Mouse (Mus musculus) heart, embryonic 15.5 days (tissue): ENCODE results near the gene Gm21970. TPM values are rescaled to one million over a fixed set of nuclear protein-coding genes. Genes with fewer than 3 reads are reported as not detected.
"Not testable (repeated sequence)": the region's sequence is repeated elsewhere in the genome, so short reads cannot be mapped to it uniquely, and the experiment has no call there.

Experiments used
- ATAC-seq: fragments of 200-750 bp; cut with Nextera tagmentation; replicated peaks from 2 replicates; pipeline ENCODE4 v1.8.0; 2017; ENCODE audit warnings: low read depth, moderate TSS enrichment; ENCODE audit not compliant: insufficient number of reproducible peaks, insufficient read depth, low FRiP score
- H3K27ac ChIP-seq: fragments of 300-500 bp; sonication (generic); 2 replicates; pipeline ENCODE4 v1.5.1; 2015; ENCODE audit warnings: mild to moderate bottlenecking, inconsistent platforms
- H3K27me3 ChIP-seq: fragments of 300-500 bp; sonication (generic); 2 replicates; pipeline ENCODE4 v1.6.1; 2015; ENCODE audit warnings: inconsistent platforms
- H3K36me3 ChIP-seq: fragments of 300-500 bp; sonication (generic); 2 replicates; pipeline ENCODE4 v1.6.1; 2015; ENCODE audit warnings: mild to moderate bottlenecking, inconsistent platforms
- H3K4me1 ChIP-seq: fragments of 300-500 bp; sonication (generic); replicated peaks from 2 replicates; pipeline ENCODE4 v1.6.1; 2015; ENCODE audit warnings: inconsistent platforms
- H3K4me2 ChIP-seq: fragments of 300-500 bp; sonication (generic); 2 replicates; pipeline ENCODE4 v1.6.1; 2015; ENCODE audit warnings: inconsistent platforms, mild to moderate bottlenecking, moderate library complexity
- H3K4me3 ChIP-seq: fragments of 300-500 bp; sonication (generic); 2 replicates; pipeline ENCODE4 v1.5.1; 2015; ENCODE audit warnings: mild to moderate bottlenecking, inconsistent platforms
- H3K9ac ChIP-seq: fragments of 300-500 bp; sonication (generic); 2 replicates; pipeline ENCODE4 v1.6.1; 2015; ENCODE audit warnings: mild to moderate bottlenecking, inconsistent platforms
- H3K9me3 ChIP-seq: fragments of 300-500 bp; sonication (generic); replicated peaks from 2 replicates; pipeline ENCODE4 v1.6.1; 2016; ENCODE audit warnings: inconsistent platforms
- WGBS: fragments of 180-500 bp; shearing (Covaris S2); methylation state at CpG from one replicate; pipeline ENCODE4 v1.1.7; 2015; ENCODE audit warnings: mixed read lengths; 5-methylcytosine and 5-hydroxymethylcytosine counted together
- polyA plus RNA-seq: library from polyadenylated mRNA; unstranded; fragments of >200 nt; fragmentation: Nextera tagmentation; extraction: Ambion mirVana; gene quantifications from 2 replicates; pipeline ENCODE4 v1.2.1, GENCODE M21; 2015

Gm21970 gene
- polyA plus RNA-seq, 1 experiment from 2014 or later, result not detected

DNA sequence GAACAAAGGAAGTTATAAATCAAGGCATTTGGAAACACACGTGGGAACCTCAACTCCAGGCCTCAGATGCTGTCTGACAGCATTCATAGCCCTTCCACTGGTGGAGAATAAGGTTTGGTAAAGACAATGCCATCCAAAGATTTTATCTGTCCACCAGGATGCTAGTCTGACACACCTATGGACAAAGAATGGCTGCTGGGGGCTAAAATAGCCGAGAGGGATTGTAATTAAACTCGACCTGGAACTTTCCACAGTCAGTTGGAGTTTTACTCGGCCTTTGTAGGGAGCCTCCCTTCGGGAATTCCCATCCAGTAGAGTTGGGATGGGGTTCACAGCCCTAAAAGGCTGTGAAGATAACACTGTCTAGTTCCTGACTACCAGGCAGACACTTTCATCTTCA lies 35.9 kb downstream of the Gm21970 start:
- Histone ChIP-seq H3K4me2 (no peak overlapping the region), H3K4me1 (no peaks in the 10 kb centered on the region), H3K9ac (no peak overlapping the region), H3K4me3 (no peak overlapping the region), H3K27ac (no peak overlapping the region), H3K36me3 (peaks cover 38% of the 10 kb centered on the region), H3K9me3 (no peaks in the 10 kb centered on the region), H3K27me3 (no peaks in the 10 kb centered on the region)
- WGBS, result 65% methylated on average over 5 of the region's 5 CpGs
- no peak for ATAC-seq

DNA sequence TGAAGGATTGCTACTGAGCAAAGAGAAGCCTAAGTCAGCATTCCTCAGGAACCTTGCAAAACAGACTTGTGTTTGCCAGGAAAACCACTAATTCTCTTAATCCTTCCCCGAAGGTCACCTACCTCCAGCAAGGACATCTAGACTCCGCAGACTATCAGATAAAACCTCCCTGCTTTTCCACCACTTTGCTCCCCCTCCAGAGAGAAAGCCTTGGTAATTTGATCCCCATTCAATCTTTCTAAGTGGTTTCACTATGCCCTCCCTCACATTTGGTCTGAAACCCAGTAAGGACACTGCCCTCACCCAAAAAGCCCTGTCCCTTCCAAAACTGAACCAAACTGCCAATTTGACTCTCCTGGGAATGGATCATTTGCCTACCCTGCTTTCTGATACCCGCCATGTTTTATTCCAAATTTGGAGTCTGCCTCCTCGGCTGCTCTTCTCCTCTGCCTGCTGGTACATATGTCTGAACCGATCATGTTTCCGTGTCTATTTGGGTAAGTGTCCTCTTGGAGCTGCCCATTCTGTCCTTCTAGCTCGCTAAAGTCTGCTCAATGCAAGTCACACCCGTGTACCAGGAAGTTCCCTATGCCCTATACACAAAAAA lies 36.8 kb downstream of the Gm21970 start:
- WGBS, result 71% methylated on average over 8 of the region's 8 CpGs
- Histone ChIP-seq H3K4me1 (peaks cover 6% of the 10 kb centered on the region; the same call in 1 of the 2 replicates), H3K4me3 (no peak overlapping the region), H3K9ac (no peak overlapping the region), H3K27ac (no peak overlapping the region), H3K9me3 (no peaks in the 10 kb centered on the region), H3K4me2 (no peak overlapping the region), H3K36me3 (peaks cover 31% of the 10 kb centered on the region), H3K27me3 (no peaks in the 10 kb centered on the region)
- ATAC-seq, result no peak

DNA sequence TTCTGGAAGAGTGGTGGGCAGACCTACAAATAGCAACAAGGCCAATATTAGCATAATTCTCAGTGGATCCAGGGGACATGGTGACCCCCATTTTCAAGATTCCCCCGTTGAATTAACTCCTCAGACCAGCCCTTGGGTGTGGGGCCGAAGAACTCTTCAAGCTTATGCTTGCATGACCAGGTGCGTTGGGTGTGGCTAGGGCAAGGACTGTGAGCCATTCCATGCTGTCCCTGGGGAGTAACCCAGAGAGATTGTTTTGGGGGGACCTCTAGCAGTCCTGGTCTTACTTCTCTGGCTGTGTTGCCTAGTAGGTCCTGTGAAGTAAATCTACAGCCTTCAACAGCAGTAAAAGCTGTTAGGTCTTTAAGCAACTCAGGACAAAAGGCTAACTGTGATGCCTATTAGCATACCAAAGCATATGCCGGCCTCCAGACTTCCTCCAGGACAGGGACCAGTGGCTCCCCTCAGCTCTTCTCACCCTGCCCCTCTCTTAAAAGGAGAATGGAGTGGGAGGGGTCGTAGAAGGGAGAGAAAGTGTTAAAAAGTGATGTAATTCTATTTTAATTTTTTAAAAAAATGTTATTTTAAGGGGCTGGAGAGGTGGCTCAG lies 41.3 kb downstream of the Gm21970 start:
- Histone ChIP-seq H3K4me2 (no peak overlapping the region), H3K9me3 (no peaks in the 10 kb centered on the region), H3K9ac (no peak overlapping the region), H3K27ac (no peak overlapping the region), H3K27me3 (no peaks in the 10 kb centered on the region), H3K4me1 (peaks cover 10% of the 10 kb centered on the region), H3K36me3 (no peaks in the 10 kb centered on the region), H3K4me3 (no peak overlapping the region)
- ATAC-seq, result no peak
- 55% methylated on average over 5 of the region's 5 CpGs for WGBS

DNA sequence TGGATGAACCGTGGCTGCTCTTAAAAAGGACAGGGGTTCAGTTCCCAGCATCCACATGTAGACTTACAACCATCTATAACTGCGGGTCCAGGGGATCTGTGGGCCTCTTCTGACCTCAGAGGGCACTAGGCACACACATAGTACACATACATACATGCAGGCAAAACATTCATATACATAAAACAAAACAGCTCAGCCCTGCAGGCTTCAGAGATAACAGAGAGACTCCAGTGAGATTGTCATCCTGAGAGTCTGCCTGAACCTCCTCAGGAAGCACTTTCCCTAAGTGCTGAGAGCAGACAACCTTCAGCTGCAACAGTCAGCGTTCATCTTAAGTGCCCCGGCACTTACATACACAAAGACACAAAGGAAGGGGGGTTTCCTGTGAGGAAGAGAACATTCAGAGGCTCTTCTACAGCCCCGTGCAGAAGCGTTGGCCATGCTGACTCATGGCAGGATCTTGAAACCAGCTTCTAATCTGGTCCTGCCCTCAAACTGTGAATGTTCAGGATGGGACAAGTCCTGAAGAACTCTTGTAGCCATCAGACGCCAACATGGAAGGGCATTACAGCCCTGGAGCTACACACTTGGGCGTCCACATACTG lies 41.9 kb downstream of the Gm21970 start:
- H3K9me3 ChIP-seq, result no peaks in the 10 kb centered on the region
- no peaks in the 10 kb centered on the region for H3K27me3 ChIP-seq
- peaks cover 10% of the 10 kb centered on the region for H3K4me1 ChIP-seq
- no peak overlapping the region for H3K4me3 ChIP-seq
- no peak overlapping the region for H3K27ac ChIP-seq
- H3K36me3 ChIP-seq, result no peaks in the 10 kb centered on the region
- H3K9ac ChIP-seq, result no peak overlapping the region
- ATAC-seq, result peak; percentile 35; the same call in 1 of the 2 replicates
- WGBS, result 35% methylated on average over 8 of the region's 8 CpGs
- H3K4me2 ChIP-seq, result no peak overlapping the region

DNA sequence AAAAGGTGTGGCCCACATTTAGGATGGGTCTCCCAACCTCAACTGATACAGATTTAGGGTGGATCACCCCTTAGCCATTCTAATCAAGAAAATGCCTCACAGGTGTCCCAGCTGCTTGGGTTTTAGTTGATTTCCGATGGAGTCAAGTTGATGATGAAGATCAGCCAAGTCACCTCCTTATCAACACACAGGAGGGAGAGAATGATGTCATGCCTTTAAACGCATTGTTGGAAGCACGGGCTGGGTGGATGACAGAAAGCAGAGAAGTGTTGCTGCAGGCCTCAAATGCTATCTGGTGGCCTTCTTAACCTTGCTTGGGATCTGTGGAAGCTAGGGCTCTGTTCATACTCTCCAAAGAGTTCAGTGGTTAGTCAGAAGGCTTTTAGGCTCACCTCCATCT lies 42.6 kb downstream of the Gm21970 start:
- H3K9me3 ChIP-seq, result no peaks in the 10 kb centered on the region
- no peak overlapping the region for H3K9ac ChIP-seq
- no peaks in the 10 kb centered on the region for H3K36me3 ChIP-seq
- WGBS, result 44% methylated on average over 3 of the region's 3 CpGs
- H3K4me3 ChIP-seq, result no peak overlapping the region
- H3K27ac ChIP-seq, result no peak overlapping the region
- H3K4me1 ChIP-seq, result peaks cover 10% of the 10 kb centered on the region
- H3K4me2 ChIP-seq, result no peak overlapping the region
- no peaks in the 10 kb centered on the region for H3K27me3 ChIP-seq
- no peak for ATAC-seq

DNA sequence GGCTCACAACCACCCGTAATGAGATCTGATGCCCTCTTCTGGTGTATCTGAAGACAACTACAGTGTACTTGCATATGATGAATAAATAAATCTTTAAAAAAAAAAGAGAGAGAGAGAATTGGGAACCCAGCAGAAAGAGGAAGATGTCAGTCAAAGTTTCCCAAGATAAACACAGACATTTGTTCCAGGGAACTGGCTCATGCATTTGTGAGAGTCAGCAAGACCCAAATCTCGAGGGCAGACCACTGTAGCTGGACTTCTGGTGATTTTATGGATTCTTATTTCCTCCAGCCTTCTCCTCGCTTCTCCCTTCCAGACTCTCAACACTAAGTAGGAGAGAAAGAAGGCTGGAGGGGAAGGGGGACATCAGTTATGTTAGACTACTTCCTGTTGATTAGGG lies 46.6 kb downstream of the Gm21970 start:
- H3K4me1 ChIP-seq, result peaks cover 19% of the 10 kb centered on the region
- H3K9me3 ChIP-seq, result no peaks in the 10 kb centered on the region
- H3K27ac ChIP-seq, result no peak overlapping the region
- 78% methylated on average over 3 of the region's 3 CpGs for WGBS
- no peaks in the 10 kb centered on the region for H3K27me3 ChIP-seq
- no peak for ATAC-seq
- no peak overlapping the region for H3K4me2 ChIP-seq
- no peaks in the 10 kb centered on the region for H3K36me3 ChIP-seq
- no peak overlapping the region for H3K4me3 ChIP-seq
- H3K9ac ChIP-seq, result no peak overlapping the region

DNA sequence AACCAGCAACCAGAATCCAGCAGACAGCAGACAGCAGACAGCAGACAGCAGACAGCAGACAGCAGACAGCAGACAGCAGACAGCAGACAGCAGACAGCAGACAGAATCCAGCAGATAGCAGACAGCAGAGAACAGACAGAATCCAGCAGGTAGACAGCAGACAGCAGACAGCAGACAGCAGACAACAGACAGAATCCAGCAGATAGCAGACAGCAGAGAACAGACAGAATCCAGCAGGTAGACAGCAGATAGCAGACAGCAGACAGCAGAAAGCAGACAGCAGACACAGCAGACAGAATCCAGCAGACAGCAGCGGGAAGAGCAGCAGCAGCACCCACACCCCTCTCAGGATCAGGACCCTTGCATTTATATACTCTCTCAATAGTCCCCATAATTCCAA lies 47.1 kb downstream of the Gm21970 start:
- 71% methylated on average over 1 of the region's 1 CpGs for WGBS
- peaks cover 16% of the 10 kb centered on the region for H3K4me1 ChIP-seq
- not testable (repeated sequence) for H3K9me3 ChIP-seq, H3K4me2 ChIP-seq, ATAC-seq, H3K9ac ChIP-seq, H3K4me3 ChIP-seq, H3K27ac ChIP-seq, H3K36me3 ChIP-seq, H3K27me3 ChIP-seq

DNA sequence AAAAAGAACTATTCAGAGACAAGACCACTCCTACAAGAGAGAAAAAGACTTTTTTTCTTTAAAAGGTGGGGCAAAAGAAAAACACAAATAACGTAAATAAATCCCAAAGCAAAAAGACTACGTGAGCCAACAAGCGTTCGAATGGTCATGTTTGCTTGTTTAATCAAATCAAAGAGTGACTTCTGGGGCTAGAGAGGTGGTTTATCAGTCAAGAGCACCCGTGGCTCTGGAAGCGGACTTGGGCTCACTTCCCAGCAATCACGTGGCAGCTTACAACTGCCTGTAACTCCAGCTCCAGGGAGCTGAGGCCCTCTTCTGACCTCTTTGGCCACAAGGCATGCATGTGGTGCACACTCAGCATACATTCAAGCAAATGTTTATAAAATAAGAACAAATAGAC lies 49.8 kb downstream of the Gm21970 start:
- Histone ChIP-seq H3K4me2 (no peak overlapping the region), H3K4me1 (peaks cover 13% of the 10 kb centered on the region), H3K4me3 (no peak overlapping the region), H3K9ac (no peak overlapping the region), H3K27me3 (no peaks in the 10 kb centered on the region), H3K27ac (peak overlapping the region; percentile 38), H3K36me3 (no peaks in the 10 kb centered on the region), H3K9me3 (no peaks in the 10 kb centered on the region)
- ATAC-seq, result peak; percentile 88
- WGBS, result 24% methylated on average over 7 of the region's 7 CpGs

DNA sequence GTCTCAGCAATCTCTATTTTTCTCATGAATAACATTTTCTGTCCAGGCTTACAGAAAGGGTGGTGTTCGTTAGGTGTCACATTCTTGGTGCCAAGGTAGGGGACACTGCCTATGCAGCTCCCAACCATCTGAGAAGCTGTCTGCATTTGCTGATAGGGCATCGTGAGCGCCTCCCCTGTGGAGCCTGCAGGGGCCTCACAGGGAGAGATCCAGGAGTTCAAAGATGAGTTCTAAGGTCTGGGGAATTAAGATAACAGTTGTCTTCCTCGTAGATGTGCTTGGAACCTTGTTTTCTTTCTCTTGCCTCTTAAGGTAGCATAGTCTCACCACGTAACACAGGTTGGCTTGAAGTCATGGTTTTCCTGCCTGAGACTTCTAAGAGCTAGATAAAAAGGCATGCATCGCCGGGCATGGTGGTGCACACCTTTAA lies 50.3 kb downstream of the Gm21970 start:
- Histone ChIP-seq H3K27ac (peak overlapping the region; percentile 38; the same call in 1 of the 2 replicates), H3K36me3 (no peaks in the 10 kb centered on the region), H3K9ac (no peak overlapping the region), H3K4me2 (no peak overlapping the region), H3K4me1 (peaks cover 14% of the 10 kb centered on the region), H3K27me3 (no peaks in the 10 kb centered on the region), H3K9me3 (no peaks in the 10 kb centered on the region), H3K4me3 (no peak overlapping the region)
- no peak; the same call in 1 of the 2 replicates for ATAC-seq
- 61% methylated on average over 7 of the region's 7 CpGs for WGBS

DNA sequence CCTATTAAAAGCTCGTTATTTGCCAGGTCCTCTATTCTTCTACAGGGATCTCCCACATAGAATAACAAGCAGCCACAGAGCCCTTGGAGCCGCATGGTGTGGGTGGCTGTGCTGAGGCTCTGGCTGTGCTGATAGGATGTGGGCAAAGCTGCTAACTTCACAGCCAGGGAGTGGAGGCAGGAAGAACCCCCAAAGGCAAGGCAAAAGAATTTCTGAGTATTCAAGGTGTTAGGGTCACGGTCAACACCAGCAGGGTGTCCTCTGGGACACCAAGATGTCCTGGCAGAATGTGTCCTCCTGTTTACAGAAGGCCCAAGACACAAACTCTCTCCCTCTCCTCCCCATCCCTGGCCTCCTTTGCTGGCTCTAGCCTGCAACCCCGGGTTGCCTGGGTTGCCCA lies 50.9 kb downstream of the Gm21970 start:
- peaks cover 20% of the 10 kb centered on the region for H3K4me1 ChIP-seq
- no peaks in the 10 kb centered on the region for H3K9me3 ChIP-seq
- H3K27ac ChIP-seq, result no peak overlapping the region
- H3K4me2 ChIP-seq, result no peak overlapping the region
- H3K27me3 ChIP-seq, result no peaks in the 10 kb centered on the region
- no peak overlapping the region for H3K4me3 ChIP-seq
- H3K36me3 ChIP-seq, result no peaks in the 10 kb centered on the region
- H3K9ac ChIP-seq, result no peak overlapping the region
- WGBS, result 61% methylated on average over 4 of the region's 4 CpGs
- ATAC-seq, result no peak

DNA sequence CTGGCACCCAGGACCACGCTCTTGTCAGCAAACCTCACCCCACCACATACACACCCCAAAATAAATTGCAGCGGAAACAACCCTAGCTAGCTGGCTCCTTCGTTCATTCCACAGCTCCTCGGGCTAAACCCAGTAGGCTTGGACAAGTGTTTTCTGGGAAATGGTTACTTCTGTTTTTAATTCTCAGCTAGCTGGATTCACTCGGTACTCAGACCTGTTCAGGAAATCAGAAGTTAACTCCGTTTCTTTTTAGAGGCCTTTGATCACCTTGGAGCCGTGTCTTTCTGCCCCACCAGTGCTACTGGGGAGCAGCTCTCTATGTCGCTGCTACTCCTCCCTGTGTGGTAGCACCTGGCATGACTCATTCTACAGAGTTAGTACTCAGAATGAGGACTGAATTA lies 51.7 kb downstream of the Gm21970 start:
- Histone ChIP-seq H3K27me3 (no peaks in the 10 kb centered on the region), H3K9ac (no peak overlapping the region), H3K4me2 (no peak overlapping the region), H3K9me3 (no peaks in the 10 kb centered on the region), H3K4me3 (no peak overlapping the region), H3K36me3 (no peaks in the 10 kb centered on the region), H3K4me1 (peaks cover 24% of the 10 kb centered on the region), H3K27ac (no peak overlapping the region)
- ATAC-seq, result no peak
- 69% methylated on average over 8 of the region's 8 CpGs for WGBS

DNA sequence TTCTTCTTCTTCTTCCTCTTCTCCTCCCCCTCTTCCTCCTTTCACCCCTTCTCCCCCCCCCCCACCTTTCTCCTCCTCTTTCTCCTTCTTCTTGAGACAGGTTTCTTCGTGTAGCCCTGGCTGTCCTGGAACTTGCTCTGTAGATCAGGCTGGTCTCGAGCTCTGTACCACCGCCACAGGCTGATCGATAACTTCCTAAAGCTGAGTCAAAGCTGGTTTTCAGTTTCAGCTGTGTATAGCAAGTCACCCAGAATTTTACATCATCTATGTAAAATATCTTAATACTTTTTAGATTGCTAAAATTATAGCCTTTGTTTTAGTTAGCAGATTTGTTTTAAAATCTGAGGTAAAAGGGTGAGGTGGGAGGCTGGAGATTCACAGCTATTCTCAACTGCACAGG lies 53.3 kb downstream of the Gm21970 start:
- H3K27me3 ChIP-seq, result no peaks in the 10 kb centered on the region
- H3K4me2 ChIP-seq, result no peak overlapping the region
- no peak overlapping the region for H3K9ac ChIP-seq
- no peaks in the 10 kb centered on the region for H3K36me3 ChIP-seq
- H3K27ac ChIP-seq, result no peak overlapping the region
- H3K4me3 ChIP-seq, result no peak overlapping the region
- no peak for ATAC-seq
- H3K4me1 ChIP-seq, result peaks cover 24% of the 10 kb centered on the region
- WGBS, result 82% methylated on average over 4 of the region's 4 CpGs
- H3K9me3 ChIP-seq, result no peaks in the 10 kb centered on the region
